Mouse (Mus musculus) CD4-positive, CD25-positive, alpha-beta regulatory T cell, adult 4 months (primary cell): ENCODE data around the gene Gls2. TPM values are rescaled to one million over a fixed set of nuclear protein-coding genes. Genes with fewer than 3 reads are reported as not detected.
"Not testable (repeated sequence)": the region's sequence is repeated elsewhere in the genome, so short reads cannot be mapped to it uniquely, and the experiment has no call there.

Source experiments
- ATAC-seq: one replicate; pipeline ENCODE4 v1.8.0; 2017
- polyA plus RNA-seq, 2 experiments: library from polyadenylated mRNA; unstranded; fragments of 100-300 nt; shearing (Covaris generic); gene quantifications; one replicate each; pipeline ENCODE4 v1.2.1; 2017

Gls2 gene
- polyA plus RNA-seq, 2 experiments from 2014 or later: 0.32 TPM; not detected in 1

DNA sequence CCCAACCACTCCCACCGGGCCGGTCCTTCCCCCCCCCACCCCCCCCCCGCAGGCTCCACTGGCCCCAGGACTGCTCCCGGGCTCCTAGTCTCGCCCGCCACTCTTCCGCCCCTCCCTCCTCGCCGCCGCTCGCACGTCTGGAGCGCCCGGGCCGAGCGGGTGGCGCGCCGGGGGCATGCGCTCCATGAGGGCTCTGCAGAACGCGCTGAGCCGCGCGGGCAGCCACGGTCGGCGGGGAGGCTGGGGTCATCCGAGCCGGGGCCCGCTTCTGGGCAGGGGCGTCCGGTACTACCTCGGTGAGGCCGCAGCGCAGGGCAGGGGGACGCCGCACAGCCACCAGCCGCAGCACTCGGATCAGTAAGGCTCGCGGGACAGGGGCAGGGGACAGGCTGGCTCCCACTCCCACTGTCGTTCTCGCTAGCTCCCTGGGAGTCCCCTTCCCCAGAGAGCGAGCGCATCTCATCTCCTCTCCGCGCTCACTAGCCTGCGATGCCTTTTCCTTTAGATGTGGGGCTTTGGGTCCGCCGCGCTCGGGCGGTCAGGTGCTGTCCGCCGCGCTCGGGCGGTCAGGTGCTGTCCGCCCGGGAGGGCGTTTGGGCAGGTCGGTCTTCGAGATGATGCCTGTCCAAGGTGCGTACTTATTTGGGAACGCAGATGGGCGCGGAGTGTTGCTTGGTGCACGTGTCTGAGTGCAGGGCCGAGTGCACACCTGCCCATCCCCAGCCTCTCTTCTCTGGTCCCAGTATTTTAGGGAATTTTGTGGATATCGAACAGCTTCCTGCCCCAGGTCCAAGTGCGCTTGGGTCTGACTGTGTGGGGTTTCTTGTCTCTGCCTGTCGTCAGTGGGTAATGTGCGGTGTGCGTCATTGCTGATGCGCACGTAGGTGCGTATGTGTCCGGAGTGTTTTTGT lies 549 bp downstream of the Gls2 start:
- peak; percentile 52 for ATAC-seq

DNA sequence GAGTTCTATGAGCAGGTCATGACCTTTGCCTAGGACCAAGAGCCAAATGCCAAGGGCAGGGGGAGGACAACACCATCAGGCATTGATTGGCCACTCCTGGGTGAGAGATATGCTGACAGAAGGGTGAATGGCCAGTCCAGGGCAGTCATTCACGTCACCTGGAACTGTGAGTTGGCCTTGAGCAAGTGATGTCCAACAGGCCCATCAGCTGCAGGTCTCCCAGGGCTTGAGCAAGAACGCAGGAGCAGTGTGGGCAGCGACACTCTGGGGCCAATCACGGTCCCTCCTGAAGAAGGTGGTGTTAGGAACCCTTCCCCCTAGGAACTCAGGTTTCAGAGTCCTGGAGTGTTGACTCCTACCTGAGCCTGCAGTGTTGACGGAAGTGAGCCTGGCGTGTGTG lies 7.6 kb downstream of the Gls2 start:
- ATAC-seq: no peak

DNA sequence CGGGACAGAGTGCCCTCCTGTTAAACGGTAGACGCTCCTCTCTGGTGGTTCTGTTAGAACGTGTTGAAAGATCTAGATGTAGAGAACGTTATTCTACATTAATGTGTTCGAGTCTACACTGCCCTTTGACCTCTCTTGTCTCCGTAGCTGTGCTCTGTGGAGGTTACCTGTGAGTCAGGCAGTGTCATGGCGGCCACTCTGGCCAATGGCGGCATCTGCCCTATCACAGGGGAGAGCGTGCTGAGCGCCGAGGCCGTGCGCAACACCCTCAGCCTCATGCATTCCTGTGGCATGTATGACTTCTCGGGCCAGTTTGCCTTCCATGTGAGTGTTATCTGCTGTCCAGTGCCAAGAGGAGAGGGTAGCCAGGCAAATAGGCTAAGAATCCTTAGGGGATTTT lies 10.7 kb downstream of the Gls2 start:
- no peak for ATAC-seq

DNA sequence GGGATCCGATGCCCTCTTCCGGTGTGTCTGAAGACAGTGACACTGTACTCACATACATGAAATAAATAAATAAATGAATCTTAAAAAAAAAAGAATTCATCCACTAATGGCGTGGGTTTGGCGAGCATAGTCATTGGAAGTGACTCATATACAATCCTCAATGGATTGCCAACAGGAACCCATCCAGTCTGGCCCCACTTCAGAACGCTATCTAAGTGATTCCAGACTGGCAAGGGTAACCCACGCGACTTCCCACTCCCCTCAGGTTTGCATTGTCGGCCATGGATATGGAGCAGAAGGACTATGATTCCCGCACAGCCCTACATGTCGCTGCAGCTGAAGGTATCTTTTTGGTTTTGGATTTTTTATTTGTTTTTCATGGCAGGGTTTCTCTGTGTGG lies 14.1 kb downstream of the Gls2 start:
- ATAC-seq: no peak

DNA sequence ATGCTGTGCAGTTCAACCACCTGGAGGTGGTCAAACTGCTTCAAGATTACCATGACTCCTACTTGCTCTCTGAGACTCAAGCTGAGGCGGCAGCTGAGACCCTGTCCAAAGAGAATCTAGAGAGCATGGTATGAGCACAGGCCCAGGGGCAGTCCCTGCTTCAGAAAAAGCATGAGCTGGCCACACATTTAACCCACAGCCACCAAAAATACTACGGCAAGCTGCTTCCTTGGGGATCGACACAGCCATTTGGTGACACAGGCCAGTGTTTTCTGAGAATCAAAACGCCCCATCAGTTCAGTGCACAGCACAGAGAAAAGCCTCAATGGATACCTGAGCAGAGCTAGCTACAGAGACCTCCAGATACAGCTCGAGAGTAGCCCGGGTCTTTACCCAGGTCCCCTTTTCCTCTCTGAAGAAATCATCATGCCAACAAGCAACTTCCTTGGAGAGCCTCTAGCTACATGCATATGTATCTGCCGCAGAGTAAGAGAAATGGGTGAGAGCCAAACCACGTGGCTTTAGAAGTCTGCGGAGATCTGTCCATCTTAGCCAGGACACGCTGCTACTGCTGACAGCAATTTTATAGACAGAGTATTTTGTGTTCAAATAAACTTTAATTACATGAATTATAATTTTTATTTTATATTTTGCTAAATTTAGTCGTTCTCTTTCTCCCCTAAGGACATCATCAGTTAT lies 15.2 kb downstream of the Gls2 start:
- ATAC-seq: no peak

DNA sequence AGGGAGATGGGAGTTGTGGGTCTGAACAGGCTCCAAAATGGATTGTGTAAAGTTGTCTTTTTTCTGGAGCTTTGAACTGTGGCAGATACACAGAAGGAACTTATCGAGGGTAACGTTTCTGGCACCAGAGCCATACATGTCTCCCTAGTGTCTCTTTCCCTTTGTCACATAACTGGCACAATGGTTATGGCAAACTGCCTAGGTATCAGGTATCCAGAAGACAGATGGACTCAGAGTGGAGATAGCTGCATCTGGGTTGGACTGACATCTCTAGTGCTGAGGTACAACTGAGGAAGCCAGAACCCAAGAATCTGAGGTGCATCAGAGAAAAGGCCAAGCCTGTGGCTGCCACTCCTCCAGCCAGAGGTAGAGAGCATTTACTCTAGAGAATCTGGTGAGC lies 15.9 kb downstream of the Gls2 start:
- no peak for ATAC-seq

DNA sequence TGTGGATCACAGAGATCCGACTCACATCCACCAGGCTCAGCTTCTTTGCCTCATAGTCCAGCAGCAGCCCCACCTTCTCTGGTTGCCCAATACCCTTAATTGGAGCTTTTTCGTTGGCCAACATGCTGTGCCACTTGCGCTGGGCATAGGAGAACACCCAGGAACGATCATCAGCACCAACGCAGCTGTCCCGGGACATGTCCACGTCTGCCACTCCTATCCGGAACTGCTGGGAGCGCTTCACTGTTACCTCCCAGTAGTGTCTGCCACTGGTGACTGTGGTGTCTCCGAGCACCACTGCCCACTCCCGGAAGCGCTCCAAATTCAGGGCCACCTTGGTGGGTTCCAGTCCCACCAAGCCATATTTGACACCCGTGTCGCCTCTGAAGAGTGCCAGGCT lies 16.7 kb downstream of the Gls2 start:
- no peak for ATAC-seq

DNA sequence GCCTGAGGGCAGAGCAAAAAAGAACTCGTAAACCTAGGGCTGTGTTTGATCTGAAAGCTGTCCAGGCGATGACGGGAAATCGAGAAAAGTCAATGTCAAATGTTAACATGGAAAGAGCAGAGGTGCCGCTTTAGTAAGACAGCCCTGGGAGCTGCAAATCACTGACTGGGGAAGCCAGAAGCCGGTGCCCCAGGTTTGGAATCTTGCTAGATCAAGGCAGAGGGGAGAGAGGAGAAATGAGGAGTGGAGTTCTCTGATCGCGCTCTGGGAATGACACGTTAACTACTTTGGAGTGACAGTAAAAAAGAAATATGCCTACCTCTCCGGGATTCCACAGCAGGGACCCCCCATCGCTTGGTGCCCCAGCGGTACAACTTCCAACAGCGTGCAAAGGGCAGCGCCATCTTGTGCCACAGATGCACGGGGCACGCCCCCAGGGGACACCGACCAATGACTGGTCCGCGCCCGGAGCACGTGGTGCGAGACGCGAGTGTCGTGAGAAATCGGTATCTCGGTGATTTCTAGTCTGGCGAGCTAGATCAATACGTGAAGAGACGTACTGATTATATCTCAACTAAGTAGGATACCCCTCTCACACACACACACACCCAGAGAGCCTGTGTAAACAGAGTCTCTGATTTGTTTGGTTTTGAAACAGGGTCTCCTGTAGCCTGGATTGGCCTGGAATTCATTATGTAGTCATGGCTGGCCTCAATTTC lies 17.3 kb downstream of the Gls2 start, which contains the start of gene Spryd4:
Gene Spryd4, minus strand, starts transcription at position 418 of the 719 bp plus-strand sequence.
- peak; percentile 96 for ATAC-seq

DNA sequence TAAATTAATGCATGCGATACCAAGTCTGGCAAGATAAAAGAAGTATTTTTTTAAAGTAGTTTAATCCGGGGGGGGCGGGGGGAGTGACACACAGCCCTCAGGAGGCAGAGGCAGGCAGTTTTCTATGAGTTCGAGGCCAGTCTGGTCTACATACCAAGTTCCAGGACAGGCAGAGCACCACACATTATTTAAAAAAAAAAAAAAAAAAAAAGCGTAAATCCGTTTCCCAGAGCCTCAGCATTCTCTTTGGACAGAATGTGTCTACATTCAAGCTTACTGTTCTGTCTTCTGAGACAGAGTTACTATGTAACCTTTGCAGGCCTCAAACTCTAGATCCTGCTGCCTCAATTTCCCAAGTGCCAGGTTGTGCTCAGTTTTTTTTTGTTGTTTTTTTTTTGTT lies 17.9 kb downstream of the Gls2 start:
- ATAC-seq: no peak

DNA sequence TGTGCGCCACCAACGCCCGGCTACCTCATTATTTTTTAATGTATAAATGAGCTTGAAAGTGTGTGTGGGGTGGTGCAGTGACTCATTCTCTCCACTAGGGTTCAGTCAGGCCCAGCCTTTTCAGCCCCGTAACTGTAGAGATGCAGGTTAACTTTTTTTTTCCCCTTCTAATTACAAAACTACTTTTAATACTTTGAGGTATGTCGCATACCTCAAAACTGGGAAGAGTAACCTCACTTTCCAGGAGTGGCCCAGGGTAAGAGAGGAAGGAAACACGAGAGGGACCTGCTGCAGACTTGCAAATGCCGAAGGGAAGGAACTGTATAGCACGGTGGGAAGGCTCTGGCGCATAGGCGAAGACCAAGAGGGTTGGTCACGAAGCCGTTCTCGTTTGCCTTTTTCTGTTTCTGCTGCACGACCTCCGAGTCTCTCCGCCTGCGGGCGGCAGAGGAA lies 18.6 kb downstream of the Gls2 start:
- peak; percentile 76 for ATAC-seq

DNA sequence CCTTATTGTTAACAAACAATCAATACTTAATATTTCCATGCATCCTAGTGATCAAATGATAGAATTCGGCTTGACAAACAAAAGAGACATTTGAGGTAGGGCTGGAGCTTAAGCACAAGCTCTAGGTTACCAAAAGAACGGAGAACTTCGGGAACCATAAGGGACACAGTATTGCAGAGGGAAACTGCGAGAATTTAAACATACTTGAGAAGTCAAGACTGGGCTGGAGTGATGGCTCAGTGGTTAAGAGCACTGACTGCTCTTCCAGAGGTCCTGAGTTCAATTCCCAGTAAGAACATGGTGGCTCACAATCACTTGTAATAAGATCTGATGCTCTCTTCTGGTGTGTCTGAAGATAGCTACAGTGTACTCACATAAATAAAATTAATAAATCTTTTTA lies 19.9 kb downstream of the Gls2 start:
- ATAC-seq: not testable (repeated sequence)

DNA sequence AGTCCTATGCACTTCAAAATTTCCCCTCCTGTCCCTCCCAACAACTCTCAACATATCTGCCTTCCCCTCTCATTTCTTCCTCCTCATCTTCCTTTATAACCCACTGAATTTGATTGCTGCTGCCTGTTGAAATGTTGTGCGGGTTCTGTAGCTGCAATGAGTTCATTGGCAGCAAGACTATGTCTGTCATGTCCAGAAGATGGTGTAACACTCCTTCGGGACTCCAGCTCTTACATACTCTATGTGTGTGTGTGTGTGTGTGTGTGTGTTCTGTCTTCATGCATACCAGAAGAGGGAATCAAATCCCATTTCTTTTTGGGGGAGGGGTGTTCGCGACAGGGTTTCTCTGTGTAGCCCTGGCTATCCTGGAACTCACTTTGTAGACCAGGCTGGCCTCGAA lies 20.7 kb downstream of the Gls2 start:
- ATAC-seq: no peak

DNA sequence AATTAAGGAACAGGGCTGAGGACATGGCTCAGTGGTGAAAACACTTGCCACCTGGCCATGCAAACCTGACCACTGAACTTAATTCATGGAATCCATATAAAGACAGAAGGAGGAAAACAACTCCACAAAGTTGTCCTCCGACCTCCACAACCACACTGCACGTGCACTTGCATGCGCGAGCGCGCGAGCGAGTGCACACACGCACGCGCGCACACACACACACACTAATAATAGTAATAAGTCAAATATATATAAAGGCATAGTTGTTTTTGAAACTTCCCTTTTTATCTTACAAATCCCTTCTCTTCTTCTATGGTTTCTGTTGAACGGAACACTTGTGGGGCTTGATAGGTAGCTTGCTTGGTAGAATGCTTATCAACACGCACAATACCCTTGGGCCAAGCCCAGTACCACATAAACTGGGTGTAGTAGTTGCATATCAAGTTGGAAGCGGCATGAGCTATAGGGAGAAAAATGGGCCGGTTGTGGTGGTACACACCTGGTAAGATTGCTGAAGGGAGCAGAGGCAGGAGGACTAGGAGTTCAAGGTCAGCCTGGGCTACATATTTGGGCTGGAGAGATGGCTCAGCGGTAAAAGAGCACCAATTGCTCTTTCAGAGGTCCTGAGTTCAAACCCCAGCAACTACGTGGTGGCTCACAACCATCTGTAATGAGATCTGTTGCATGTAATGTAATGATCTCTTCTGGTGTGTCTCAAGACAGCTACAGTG lies 24.3 kb downstream of the Gls2 start:
- ATAC-seq: no peak

DNA sequence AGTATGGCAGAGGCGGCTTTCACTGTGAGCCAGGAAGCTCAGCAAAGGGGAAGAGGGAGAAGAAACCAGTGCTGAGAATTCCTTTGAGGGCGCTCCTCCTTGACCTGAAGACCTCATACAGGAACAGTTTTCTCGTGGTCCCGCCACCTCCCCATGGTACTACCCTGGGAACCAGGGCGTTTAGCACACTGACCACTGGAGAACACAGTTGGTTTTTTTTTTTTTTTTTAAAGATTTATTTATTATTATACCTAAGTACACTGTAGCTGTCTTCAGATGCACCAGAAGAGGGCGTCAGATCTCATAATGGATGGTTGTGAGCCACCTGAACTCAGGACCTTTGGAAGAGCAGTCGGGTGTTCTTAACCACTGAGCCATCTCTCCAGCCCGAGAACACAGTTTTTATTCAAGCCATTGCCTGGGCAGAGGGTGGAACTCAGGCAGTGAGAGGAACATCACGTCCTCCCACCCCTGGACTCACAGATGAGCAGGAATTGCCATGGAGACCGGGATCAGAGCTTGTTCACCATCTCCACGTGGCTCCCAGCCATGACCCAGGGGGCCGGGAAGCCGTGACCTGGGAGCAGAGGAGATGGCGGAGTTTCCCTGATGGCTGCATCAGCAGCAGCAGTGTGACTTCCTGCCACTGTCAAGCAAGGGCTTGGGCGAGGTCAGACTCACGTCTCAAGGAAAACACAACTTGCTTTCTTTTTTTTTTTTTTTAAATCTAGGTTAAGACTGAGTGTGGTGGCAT lies 27.5 kb downstream of the Gls2 start:
- peak; percentile 74 for ATAC-seq

DNA sequence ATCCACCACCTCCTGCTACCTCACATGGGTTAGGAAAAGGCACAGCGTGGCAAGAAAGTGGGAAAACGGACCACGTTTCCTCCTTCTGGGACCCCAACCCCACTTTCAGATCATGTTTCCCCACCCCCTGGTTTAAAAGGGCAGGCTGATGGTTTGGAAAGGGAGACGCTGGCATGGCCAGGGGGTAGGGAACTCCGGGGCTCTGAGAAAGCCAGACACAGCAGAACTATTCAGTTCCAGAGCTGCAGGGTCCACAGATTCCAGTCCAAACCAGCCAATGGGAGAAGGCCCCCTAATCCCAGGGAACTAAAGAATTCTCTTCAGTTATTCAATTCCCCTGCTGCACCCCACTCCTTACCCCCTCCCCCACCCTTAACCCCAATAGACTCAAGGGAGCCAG lies 30.8 kb downstream of the Gls2 start:
- ATAC-seq: no peak

DNA sequence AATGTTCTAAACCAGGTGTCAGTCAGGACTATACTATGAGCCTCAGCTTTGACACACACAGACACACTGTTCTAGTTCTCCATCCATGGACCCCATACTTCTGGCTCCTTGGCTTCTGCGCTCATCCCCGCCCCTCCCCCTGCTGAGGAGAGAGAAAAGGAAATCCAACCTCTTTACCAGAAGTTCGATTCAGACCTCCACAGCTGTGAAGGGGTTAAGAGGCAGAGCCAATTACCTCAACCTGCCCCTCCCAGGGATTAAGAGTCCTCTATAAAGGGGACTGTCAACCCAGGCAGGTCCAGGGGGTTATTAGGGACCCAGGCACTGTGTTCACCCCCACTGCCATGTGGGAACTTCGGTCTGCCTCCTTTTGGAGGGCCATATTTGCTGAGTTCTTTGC lies 31.3 kb downstream of the Gls2 start, which contains the start of gene Mip:
Gene Mip, plus strand, starts transcription at position 301 of the 400 bp plus-strand sequence.
- ATAC-seq: no peak

DNA sequence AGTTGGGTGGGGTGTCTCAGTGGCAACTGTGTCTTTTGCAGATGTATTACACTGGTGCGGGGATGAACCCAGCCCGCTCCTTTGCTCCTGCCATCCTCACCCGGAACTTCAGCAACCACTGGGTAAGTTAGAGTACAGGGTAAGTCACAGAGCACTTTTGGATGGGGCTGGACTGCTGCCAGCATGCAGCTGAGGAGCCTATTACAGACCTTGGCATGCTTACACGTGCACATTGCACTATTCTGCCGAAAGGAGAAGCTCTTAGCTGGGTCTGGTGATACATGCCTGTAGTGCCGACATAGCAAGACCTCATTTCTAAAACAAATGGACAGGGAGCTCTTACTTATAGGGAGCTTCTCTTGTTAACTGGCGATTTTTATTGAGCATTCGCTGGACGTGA lies 33.3 kb downstream of the Gls2 start:
- ATAC-seq: no peak

DNA sequence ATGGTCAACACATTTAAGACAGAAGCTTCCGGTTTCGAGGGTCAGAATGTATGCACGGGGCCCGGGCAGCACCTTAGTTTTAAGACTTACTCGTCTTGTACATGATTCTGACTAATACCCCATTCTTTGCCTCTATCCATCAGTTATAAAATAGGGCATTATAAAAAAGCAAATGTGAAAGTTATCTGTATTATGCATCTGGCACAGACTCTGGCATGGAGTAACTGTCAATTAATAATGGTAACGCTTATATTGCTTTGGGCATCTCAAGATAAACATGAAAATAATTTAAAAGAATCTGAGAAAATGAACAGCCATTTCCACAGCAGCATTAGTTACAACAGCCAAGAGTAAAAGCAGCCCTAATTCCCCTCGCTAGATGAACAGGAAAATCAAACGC lies 33.8 kb downstream of the Gls2 start:
- ATAC-seq: no peak

DNA sequence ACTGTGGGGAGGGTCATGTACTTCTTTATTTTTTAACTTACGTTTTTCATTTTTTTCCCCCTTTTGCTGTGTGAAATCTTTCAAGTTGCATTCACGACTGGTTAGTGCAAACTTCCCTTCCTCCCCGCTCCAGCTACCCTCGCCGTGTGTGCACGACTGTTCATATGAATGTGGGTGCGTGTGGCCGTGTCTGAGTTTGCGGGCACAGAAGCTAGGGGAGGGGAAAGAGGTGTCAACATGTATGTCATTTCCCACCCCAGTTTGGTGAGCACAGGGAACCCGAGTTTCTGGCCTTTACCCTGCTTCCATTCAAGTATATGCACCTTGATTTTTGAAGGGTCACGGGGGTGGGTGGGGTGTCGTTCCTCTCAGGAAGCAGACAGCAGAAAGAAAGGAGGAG lies 36.3 kb downstream of the Gls2 start:
- ATAC-seq: no peak

DNA sequence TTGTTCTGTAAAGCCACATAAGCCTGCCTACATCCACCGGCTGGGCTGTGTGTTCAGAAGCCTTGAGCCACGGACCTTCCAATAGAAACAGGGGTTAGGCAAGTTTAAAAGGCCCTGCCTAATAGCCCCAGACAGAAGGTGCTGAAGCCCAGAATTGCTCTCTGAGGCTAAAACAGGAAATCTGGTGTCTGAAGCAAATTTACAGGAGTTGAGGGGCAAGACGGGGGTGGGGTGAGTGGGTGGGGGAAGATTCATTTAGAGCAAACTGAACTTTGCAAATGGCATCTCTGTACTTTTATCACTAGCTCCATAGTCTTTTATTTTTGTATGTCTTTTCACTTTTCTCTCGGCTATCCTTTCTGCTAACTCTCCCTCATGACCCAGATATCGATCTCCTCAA lies 36.9 kb downstream of the Gls2 start:
- peak; percentile 15 for ATAC-seq

DNA sequence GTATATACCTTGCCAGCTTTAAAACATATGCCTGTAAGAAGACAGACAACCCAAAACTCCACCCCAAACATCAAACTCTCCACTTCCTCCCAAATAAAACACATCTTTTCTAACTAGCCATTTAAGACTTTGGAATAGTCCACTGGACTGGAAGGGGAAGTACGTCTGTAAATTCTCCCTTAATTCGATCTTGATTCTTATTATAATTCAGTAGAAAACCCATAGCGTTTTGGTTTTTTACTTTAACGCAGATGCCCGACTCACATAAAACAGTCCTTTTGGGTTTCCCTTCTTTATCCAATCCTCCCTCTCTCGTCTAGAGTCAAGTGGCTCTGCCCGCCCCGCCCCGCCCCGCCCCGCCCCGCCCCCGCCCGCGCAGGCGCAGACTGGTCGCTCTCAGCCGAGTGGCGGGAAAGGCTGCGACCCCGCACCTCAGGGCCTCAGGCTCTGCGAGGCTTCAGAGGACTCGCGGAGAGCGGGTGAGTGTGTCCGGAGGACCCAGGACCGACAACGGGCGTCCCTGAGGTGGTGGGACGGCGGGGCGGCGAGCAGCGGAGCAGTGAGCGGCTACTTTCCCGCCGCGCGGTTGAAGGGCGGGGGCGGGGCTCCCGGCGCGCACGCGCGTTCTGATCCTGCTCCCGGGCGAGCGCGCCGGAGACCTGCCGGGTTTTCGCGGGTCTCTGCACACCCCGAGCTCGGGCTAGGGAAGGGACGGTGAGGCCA lies 37.6 kb downstream of the Gls2 start, which contains the start of gene Timeless:
Gene Timeless, plus strand, starts transcription at position 369 of the 723 bp plus-strand sequence.
- peak; percentile 74 for ATAC-seq
